Mouse (Mus musculus): ENCODE data around the gene Fbxo22.
"Not testable (repeated sequence)": the region's sequence is repeated elsewhere in the genome, so short reads cannot be mapped to it uniquely, and the experiment has no call there.

Fbxo22 gene

GRCm38 (mm10) chr9:55208790-55209481 lies at the start of gene Fbxo22:
Gene Fbxo22, plus strand, starts transcription at chr9:55208925.
- DNase-seq, result peak; percentile 86 to 88

DNA sequence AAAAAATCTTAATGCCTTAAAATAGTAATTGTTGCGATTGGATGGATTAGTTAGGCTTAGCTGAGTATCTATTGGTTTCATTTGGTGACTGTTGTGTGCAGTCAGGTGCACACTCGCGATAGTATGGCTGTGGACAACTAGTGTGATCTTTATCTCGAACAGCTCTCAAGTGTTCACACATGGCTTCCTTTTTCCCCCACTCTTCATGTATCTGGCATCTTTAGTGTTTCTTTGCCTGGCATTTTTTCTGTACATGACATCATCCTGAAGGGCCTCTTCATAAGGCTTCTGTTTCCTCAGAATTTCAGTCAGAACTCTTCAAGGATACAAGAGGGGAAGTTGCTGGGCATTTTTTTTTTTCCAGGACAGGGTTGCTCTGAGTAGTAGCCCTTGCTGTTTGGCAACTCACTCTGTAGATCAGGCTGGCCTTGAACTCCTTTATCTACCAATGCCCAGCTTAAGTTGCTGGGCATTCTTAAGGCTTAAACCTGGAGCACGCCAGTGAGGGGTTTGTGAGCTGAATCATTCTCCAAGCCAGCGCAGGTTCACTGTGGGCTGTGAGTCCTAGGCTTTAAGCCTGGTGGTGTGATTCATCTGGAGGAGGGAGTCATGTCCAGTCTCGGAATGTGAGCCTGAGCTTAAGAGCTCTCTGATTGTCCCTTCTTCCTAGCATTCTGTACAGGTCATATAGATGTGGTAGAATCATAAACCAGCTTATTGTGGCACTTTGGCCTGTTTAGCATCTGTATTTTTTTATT lies 37.9 kb upstream of the Fbxo22 start:
- DNase-seq, result no peak

GRCm38 (mm10) chr9:55172195-55172685 lies 36.5 kb upstream of the Fbxo22 start:
- DNase-seq, result no peak

GRCm38 (mm10) chr9:55174235-55174634 lies 34.5 kb upstream of the Fbxo22 start:
- no peak for DNase-seq

GRCm38 (mm10) chr9:55195876-55196275 lies 12.8 kb upstream of the Fbxo22 start:
- no peak for DNase-seq

DNA sequence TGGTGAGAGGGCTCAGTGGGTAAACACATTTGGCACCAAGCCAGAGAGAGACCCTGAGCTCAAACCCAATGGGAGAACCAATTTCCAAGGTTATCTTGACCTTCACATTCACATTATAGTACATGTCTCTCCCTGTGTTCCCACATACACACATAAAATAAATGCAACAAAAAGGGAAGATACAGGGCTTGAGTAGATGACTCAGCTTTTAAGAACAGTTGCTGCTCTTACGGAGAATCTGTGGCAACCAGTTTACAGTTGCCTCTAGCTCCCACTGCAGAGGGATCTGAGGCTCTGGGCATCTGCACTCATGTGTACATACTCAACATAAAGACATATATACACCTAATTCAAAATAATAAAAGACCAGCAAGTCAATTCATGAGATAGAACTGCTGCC lies 10.5 kb upstream of the Fbxo22 start:
- DNase-seq, result no peak

- DNase-seq, result peak; percentile 60 to 72
These were observed 9.4 kb upstream of the Fbxo22 start for GRCm38 (mm10) chr9:55199348-55199747.

DNA sequence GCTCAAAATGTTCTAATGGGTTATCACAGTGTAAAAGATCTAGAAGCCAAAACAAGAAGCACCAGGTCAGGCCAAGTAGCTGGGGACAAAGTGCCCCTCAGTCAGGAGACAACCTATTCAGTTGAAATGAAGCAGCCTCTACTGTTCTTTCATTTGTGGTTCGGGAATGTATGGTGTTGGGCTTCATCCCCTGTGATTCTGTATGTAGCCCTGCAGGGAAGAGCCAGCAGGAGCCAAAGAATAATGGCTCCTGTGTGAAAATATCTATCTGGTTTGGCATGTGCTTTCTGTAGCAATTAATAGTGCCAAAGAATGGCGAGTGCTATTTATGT lies 301 bp upstream of the Fbxo22 start:
- no peak for DNase-seq

DNA sequence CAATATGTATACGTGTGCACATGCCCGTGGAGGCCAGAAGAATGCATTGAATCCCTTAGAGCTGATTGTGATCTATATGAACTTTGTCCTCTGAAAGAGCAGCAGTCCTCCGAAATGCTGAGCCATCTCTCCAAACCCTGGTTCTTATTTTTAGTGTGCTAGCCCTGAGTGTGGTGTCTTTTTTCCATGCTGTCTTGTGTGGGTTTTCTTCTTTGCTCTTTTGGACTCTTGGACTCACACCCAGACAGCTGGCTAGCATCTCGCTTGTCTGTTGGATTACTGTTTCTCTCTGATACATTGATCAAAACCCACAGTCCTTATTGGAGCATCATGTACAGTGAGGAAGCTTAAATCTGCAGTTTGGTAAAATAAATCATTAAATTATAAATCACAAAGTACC lies 2.9 kb downstream of the Fbxo22 start:
- DNase-seq, result no peak

DNA sequence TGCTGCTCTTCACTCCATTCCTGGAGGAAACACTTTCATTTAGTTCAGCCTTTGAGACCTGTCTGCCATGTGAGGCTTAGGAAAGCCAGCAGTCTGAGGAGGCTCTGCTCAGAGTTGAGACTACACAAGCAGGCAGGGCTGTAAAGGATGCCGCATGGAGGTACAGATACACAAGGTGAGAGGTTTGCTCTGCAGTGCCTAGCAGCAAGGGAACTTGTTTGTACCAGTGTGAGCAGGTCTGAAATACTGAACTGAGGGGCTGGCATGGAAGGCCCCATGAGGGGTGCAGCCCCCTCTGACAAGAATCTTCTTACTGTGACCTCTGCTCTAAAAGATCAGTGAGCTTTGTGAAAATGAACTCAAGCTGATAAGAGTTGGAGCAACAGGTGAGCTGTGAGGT lies 4.7 kb downstream of the Fbxo22 start:
- no peak for DNase-seq

DNA sequence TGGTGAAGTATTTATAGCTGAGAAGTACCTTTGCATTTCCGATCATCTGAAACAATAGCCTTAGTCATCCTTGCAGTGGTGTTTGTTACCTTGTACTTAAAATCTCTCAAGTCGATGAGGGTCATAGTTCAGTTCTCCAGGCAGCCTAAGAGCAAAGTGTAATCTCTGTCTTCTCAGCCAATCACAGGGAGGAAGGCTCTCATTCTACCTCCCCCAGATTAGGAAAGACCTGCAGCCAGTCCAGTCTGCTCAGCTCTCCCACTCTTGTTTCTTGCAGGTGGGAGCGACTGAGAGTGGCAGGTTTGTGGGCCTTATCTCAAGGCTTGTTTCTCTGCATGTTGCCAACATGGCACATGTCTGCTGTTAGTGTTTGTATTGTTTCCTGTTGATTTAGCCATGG lies 6.3 kb downstream of the Fbxo22 start:
- no peak for DNase-seq

DNA sequence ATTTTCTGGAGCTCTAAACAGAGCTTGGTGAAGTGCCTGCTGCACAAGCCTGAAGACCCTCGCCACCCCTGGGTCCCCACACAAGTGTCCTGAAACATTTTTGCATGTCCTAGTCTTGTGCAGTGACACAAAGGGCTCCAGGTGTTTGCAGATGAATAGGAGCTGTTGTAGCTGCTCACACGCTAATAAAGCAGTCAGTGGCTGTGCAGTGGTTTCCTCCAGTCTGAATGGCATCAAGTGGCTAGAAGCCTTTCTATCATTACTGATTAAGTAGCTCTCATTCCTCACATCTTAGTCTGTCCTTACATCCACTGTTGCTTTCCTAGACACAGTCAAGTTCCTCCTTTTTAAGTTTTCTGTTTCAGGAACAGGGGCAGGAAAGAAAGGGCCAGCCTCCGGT lies 6.9 kb downstream of the Fbxo22 start:
- DNase-seq, result no peak

DNA sequence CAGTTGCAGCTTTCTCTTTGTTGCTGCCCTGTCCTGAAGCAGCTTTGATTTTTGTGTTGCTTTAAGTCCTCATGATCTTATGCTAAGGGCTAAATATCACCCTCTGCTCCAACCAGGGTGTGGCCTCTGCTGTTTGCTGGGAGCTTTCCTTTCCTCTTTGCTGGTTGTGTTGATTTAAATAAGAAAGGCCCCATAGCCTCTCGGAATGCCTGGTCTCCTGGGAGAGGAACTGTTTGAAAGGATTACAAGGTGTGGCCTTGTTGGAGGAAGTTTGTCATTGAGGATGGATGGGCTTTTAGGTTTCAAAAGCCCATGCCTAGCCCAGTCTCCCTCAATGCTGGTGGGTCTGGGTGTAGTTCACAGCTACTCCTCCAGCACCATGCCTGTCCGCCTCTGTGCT lies 7.4 kb downstream of the Fbxo22 start:
- DNase-seq, result no peak

GRCm38 (mm10) chr9:55217381-55217780 lies 8.7 kb downstream of the Fbxo22 start:
- DNase-seq, result no peak

DNA sequence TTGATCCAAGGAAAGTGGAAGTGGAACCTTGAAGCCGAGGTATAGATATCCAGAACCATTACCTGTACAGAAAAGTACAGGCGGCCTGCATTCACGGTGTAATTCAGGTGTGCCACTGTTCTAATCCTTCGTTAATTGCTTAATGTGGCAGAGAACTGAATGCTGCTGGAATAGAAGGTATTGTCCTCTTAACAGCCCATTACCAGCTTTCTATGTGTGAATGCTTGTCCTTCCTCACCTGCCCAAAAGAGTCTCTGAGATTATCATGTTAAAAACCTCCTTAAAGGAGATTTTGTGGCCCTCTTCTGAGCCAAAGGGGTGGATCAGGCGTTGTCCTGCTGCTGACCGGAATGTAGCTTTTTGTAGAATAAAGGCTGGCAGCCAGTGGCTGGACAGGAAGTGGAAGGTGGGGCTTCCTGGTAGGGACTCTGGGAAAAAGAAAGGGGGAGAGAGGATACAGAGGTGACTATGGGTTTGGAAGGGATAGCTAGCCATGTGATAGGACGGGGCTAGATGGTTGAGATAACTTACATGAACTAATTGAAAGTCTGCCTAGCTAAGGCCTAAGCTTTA lies 16.5 kb downstream of the Fbxo22 start:
- no peak for DNase-seq

DNA sequence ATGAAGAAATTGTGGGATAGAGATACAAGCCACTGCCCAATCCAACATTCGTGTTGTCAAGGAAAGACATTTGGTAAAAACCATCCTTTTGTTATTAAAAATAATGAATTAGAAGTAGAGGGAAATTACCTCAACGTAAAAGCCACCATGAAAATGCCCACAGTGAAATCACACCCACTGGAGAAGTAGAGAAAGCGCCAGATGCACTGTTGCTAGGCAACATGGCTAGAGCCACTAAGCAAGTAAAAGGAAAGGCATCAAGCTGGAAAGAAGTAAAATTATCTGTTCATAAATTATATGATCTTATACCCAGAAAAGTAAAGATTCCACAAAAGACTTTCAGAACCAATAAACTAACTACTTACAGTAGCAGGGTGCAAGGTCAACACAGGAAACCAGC lies 17.5 kb downstream of the Fbxo22 start:
- no peak for DNase-seq

- no peak for DNase-seq
These were observed 19.4 kb downstream of the Fbxo22 start for GRCm38 (mm10) chr9:55228149-55228548.

DNA sequence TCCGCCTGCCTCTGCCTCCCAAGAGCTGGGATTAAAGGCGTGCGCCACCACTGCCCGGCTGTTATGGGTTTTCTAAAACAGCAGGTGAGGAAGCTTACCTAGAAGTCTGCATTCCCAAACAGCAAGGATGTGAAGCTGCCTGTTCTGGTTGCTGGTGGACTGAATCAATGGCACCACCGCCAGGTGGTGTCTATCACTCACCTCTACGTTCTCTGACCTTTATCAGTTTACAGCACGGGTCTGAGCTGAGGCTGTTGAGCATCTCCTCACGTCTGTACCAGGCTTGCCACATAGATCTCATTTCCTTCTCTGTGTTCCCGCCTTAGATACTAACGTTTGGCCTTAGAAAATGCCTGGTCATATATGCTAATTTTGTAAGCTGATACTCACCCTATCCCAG lies 20.3 kb downstream of the Fbxo22 start:
- no peak for DNase-seq

- DNase-seq, result peak; percentile 63 to 69
These were observed 22.8 kb downstream of the Fbxo22 start for GRCm38 (mm10) chr9:55231544-55231943.

GRCm38 (mm10) chr9:55232110-55232509 lies 23.4 kb downstream of the Fbxo22 start:
- DNase-seq, result no peak

DNA sequence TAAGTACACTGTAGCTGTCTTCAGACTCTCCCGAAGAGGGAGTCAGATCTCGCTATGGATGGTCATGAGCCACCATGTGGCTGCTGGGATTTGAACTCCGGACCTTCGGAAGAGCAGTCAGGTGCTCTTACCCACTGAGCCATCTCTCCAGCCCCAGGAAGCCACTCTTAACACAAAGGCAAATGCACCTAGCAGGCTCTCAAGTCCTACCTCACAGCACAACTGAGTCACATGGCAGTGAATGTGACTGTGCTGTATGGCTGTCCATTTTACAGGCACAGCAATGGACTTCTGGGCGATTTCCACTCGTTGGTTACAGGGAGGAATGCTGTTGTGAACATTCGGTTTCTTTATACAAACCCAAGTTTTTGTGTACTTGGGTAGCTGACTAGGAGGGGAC lies 23.9 kb downstream of the Fbxo22 start:
- DNase-seq, result no peak

GRCm38 (mm10) chr9:55233076-55233475 lies 24.4 kb downstream of the Fbxo22 start:
- DNase-seq, result not testable (repeated sequence)

- no peak for DNase-seq
These were observed 27.8 kb downstream of the Fbxo22 start for GRCm38 (mm10) chr9:55236235-55237165.
